Mouse (Mus musculus): ENCODE data around the gene Gm28539.
"Not testable (repeated sequence)": the region's sequence is repeated elsewhere in the genome, so short reads cannot be mapped to it uniquely, and the experiment has no call there.

The Gm28539 gene

GRCm38 (mm10) chr16:18952813-18953212 is 116.4 kb downstream of the Gm28539 start:
- in situ Hi-C loops (cut with MboI, MseI): no loop called here

DNA sequence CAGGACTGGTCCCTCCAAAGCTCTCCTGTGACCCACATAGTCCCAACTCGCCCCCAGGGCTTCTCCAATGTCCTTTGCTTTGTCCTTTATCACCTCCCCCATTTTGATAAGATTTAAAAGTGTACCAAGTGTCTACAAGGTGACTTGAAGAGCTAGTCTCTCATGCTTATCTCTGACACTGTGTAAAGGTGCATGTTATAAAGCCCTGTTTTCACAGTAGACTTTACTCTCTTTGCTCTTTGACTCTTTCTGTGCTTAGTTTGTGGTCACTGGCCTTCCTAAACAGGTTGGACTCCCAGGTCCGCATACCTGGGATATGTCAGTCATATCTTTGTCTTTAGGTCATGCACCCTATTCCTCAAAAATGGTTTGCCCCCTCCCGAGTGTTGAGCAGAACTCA is 118.7 kb downstream of the Gm28539 start:
- in situ Hi-C loops (cut with MboI, MseI): no loop called here

GRCm38 (mm10) chr16:18963486-18963885 is 127.1 kb downstream of the Gm28539 start:
- in situ Hi-C loops (cut with MboI, MseI): no loop called here

DNA sequence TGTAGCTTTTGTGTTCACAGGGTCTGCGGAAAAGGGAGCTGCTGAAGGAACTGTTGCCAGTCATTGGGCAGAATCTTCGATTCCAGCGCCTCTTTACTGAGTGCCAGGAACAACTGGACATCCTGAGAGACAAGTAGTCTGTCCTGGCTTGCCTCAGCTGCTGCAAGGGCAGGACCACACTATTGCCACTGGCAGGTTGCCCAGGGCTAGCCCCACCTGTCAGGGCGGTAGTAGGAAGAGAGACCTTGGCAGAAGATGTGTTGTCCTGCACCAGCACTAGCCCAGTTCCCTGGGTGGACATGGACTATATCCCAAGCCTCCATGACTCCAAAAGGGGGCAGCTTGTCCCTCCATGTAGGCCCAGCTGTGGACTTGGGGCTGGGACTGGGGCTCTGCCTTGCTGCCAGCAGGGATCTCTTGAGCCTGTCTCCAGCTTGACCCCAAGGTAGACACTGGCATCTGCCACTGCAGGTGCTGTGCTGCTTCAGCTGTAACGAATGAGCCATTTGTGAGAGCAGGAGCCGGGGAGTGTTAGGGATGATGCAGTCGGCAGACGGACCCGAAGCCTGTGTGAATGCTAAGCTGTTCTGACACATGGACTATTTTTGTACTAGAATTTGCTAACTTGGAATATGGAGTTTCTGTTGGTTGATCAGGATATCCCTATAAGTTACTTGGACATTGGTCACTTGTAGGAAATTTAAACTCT is 133.2 kb downstream of the Gm28539 start:
- in situ Hi-C loops (cut with MboI, MseI): no loop called here

DNA sequence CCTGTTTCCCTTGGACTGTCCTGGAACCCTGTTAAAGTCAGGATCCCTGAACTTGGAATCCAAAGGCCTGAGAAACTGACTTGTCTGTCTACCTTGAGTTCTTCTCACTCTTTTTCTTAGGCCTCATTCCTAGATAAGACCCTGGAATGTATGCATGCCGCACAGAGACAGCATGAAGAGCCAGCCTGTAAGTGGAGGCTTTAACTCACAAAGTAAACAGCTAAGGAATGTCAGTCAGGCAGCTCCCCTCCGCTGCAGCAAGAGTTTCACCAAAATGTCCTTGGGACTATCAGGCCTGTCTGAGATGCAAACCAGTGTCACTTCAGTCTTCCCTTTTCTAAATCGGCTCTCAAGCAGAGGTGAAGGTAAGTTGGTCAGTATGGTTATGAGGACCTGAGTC is 134.5 kb downstream of the Gm28539 start:
- in situ Hi-C loops (cut with MboI, MseI): no loop called here

GRCm38 (mm10) chr16:18975665-18976064 is 139.3 kb downstream of the Gm28539 start:
- in situ Hi-C loops (cut with MboI, MseI): not testable (repeated sequence)

GRCm38 (mm10) chr16:18976315-18976714 is 139.9 kb downstream of the Gm28539 start:
- in situ Hi-C loops (cut with MboI, MseI): no loop called here

GRCm38 (mm10) chr16:18986381-18986780 is 150.0 kb downstream of the Gm28539 start:
- in situ Hi-C loops (cut with MboI, MseI): no loop called here

DNA sequence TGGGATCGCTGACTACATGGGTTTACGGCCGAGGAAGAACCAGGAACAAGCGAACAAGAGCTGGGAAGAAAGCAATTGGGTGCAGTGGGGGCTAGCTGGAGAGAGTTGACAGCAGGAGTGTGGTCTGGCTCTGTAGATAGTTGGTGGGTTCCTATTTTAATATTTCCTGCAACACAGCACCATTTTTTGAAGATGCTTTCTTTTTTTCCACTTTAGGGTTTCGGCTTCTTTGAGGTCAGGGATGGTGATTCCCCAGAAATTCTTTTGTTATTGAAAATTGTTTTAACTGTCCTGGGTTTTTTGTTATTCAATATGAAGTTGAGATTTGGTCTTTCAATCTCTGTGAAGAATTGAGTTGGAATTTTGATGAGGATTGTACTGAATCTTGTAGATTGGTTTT is 150.5 kb downstream of the Gm28539 start:
- in situ Hi-C loops (cut with MboI, MseI): no loop called here

GRCm38 (mm10) chr16:19002610-19003389 is 166.4 kb downstream of the Gm28539 start:
- in situ Hi-C loops (cut with MboI, MseI): loop anchor here (25.0 kb wide), 1 partner anchor 1060 kb away; no protein-coding TSS in a partner anchor

DNA sequence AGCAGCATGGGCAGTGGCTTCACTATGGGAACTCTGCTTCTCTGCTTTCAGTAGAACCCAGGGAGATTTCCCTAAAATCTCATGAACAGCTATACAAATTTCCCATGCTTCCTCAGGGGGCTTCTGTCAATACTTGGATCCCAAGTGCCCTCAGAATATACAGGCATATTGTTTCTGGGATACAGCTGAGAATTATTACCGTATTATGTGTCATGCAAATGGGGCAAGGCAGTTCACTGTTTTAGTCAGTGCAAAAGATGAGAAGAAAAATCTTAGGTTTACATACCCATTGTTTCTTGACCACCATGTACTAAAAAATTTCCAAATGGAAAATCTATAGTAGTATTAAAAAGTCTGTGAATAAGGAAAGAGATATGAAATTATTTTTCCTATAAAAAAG is 167.4 kb downstream of the Gm28539 start:
- in situ Hi-C loops (cut with MboI, MseI): loop anchor here (25.0 kb wide), 1 partner anchor 1059 kb away; no protein-coding TSS in a partner anchor

- in situ Hi-C loops (cut with MboI, MseI): loop anchor here (25.0 kb wide), 1 partner anchor 1057 kb away; no protein-coding TSS in a partner anchor
These were observed 168.9 kb downstream of the Gm28539 start for GRCm38 (mm10) chr16:19005298-19005697.
